Mouse (Mus musculus) G1E (cell line): ENCODE measurements around the gene Aloxe3. TPM values are rescaled to one million over a fixed set of nuclear protein-coding genes. Genes with fewer than 3 reads are reported as not detected.
A peak's percentile ranks its signal among the peaks of the same experiment; 100 is the strongest.

Experiments
- ATAC-seq: 2 replicates; pipeline ENCODE4 v1.8.0; 2016; ENCODE audit warnings: mild to moderate bottlenecking; ENCODE audit not compliant: insufficient number of reproducible peaks, poor library complexity, low FRiP score, severe bottlenecking; ENCODE audit errors: extremely low read depth
- DNase-seq: peaks from one replicate; pipeline ENCODE4 v3.0.0; 2012; ENCODE audit warnings: low spot score
- H3K27me3 ChIP-seq: 2 replicates; pipeline ENCODE4 v1.6.1; 2012; ENCODE audit warnings: mild to moderate bottlenecking, low read length, inconsistent platforms; ENCODE audit not compliant: insufficient read depth
- H3K36me3 ChIP-seq: replicated peaks from 2 replicates; pipeline ENCODE3; 2012; ENCODE audit warnings: mild to moderate bottlenecking, inconsistent platforms
- H3K4me1 ChIP-seq: 2 replicates; pipeline ENCODE4 v1.6.1; 2012; ENCODE audit warnings: low read depth, low read length, inconsistent platforms, mixed read lengths; ENCODE audit not compliant: insufficient read depth
- H3K4me3 ChIP-seq: 2 replicates; pipeline ENCODE4 v1.5.1; 2012; ENCODE audit warnings: low read depth, mild to moderate bottlenecking, inconsistent platforms, low read length, moderate library complexity, mixed read lengths
- H3K9me3 ChIP-seq: replicated peaks from 2 replicates; pipeline ENCODE4 v1.6.1; 2012; ENCODE audit warnings: inconsistent platforms
- CTCF ChIP-seq: IDR thresholded peaks from 2 replicates; pipeline ENCODE4 v1.5.1; 2012; ENCODE audit warnings: low read depth, low read length, inconsistent platforms, mixed read lengths
- GATA1 ChIP-seq: IDR thresholded peaks from 2 replicates; pipeline ENCODE4 v1.6.1; 2012; ENCODE audit warnings: borderline replicate concordance, low read length, inconsistent platforms, mixed read lengths
- GATA2 ChIP-seq: IDR thresholded peaks from 2 replicates; pipeline ENCODE4 v1.6.1; 2012; ENCODE audit warnings: low read depth, low read length, inconsistent platforms, borderline replicate concordance
- POLR2AphosphoS5 ChIP-seq: IDR thresholded peaks from 2 replicates; pipeline ENCODE4 v1.6.1; 2012; ENCODE audit warnings: low read depth, low read length, inconsistent platforms; ENCODE audit not compliant: insufficient replicate concordance
- TAL1 ChIP-seq: conservative IDR thresholded peaks from 2 replicates; pipeline ENCODE4 v1.6.1; 2012; ENCODE audit warnings: low read depth, low read length, inconsistent platforms, mixed read lengths
- polyA plus RNA-seq: library from polyadenylated mRNA; stranded (reverse); fragments of >175 nt; gene quantifications from 2 replicates; pipeline ENCODE4 v1.2.3, GENCODE M21; 2012
- total RNA-seq, 2 experiments: library from RNA; stranded (forward) in 1 of 2; stranded (reverse) in 1 of 2; fragments of 200-1000 nt in 1 of 2; fragments of >200 nt in 1 of 2; fragmentation: Nextera tagmentation in 1 of 2; gene quantifications; 2 replicates each; pipeline ENCODE4 v1.2.3; 2014 to 2017

Aloxe3 gene
- total and polyA plus RNA-seq, 3 experiments = 0.16 TPM; not detected in 2

GRCm38 (mm10) chr11:69114621-69115020 is 11.1 kb upstream of the Aloxe3 start:
- peaks cover 52% of the 10 kb centered on the region for H3K4me1 ChIP-seq
- H3K4me3 ChIP-seq = no peak overlapping the region
- peaks cover 21% of the 10 kb centered on the region for H3K27me3 ChIP-seq
- no peak for DNase-seq
- no peaks in the 10 kb centered on the region for H3K9me3 ChIP-seq
- no peak for ATAC-seq
- peaks cover 4% of the 10 kb centered on the region for H3K36me3 ChIP-seq
- no peak for TF ChIP-seq GATA1
- no peak for TF ChIP-seq CTCF
- no peak for TF ChIP-seq POLR2AphosphoS5
- TF ChIP-seq TAL1 = no peak
- TF ChIP-seq GATA2 = no peak

GRCm38 (mm10) chr11:69116843-69117242 is 8.9 kb upstream of the Aloxe3 start:
- Histone ChIP-seq H3K27me3 (peaks cover 29% of the 10 kb centered on the region), H3K4me3 (peak overlapping the region; percentile 3; the same call in 1 of the 2 replicates), H3K36me3 (no peaks in the 10 kb centered on the region), H3K9me3 (no peaks in the 10 kb centered on the region), H3K4me1 (peaks cover 58% of the 10 kb centered on the region)
- TF ChIP-seq TAL1 (no peak), CTCF (no peak), POLR2AphosphoS5 (no peak), GATA2 (no peak), GATA1 (no peak)
- ATAC-seq (no peak), DNase-seq (no peak)

DNA sequence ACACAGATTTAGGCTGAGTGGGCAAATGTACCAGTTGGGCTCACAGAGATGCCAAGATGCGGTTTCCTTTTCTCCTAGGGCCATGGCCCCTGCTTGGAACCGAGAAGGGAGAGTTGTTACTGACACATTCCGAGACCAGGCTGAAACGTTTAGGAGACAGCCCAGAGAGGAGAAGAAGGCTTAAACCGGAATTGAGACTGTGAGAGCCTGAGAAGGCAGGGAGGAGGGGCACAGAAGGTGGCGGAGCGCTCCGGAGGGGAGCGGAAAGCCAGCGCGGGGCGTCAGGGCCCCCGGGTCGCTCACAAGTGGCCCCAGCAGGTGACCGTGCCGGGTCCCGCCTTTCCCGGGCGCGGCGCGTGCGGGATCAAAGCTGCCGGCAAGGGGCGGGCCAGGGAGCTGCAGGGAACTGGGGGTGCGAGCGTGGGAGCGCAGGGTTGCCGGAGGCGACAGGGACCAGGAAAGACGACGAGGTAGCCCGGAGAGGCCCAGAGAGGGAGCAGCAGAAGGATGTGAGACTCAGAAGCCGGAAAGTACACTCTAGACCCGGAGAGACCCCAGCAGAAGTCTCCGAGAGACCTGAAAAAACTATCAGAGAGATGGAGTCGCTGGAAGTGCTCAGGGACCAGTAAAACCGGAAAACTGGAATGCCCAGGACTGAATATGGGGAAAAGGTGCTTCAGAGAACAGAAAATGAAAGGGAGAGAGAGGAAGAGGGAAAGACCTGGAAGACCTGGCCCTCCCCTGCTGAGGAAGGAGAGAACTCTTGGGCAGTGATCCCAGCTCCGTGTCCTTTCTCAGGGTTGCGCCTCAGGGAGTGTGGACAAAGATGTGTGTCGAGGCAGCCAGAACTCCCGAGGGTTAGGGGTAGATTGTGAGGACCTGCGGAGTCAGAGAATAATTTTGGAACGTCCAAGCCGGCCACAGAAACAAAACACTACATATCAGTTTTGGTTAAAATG is 7.7 kb upstream of the Aloxe3 start:
- no peaks in the 10 kb centered on the region for H3K9me3 ChIP-seq
- H3K4me1 ChIP-seq = peaks cover 64% of the 10 kb centered on the region
- peak overlapping the region; percentile 74 for H3K4me3 ChIP-seq
- no peaks in the 10 kb centered on the region for H3K36me3 ChIP-seq
- peak; percentile 65 for DNase-seq
- ATAC-seq = no peak
- peaks cover 18% of the 10 kb centered on the region for H3K27me3 ChIP-seq
- TF ChIP-seq GATA1 (no peak), TAL1 (no peak), GATA2 (no peak), CTCF (no peak), POLR2AphosphoS5 (no peak)

GRCm38 (mm10) chr11:69118765-69119164 is 6.9 kb upstream of the Aloxe3 start:
- peak; percentile 46 for DNase-seq
- Histone ChIP-seq H3K36me3 (no peaks in the 10 kb centered on the region), H3K9me3 (no peaks in the 10 kb centered on the region), H3K27me3 (peaks cover 17% of the 10 kb centered on the region), H3K4me3 (peak overlapping the region; percentile 74), H3K4me1 (peaks cover 68% of the 10 kb centered on the region)
- ATAC-seq = no peak
- TF ChIP-seq POLR2AphosphoS5 (no peak), CTCF (no peak), TAL1 (no peak), GATA2 (no peak), GATA1 (no peak)

- Histone ChIP-seq H3K9me3 (no peaks in the 10 kb centered on the region), H3K4me3 (peak overlapping the region; percentile 74; the same call in 1 of the 2 replicates), H3K4me1 (peaks cover 67% of the 10 kb centered on the region), H3K27me3 (peaks cover 17% of the 10 kb centered on the region), H3K36me3 (no peaks in the 10 kb centered on the region)
- no peak for TF ChIP-seq POLR2AphosphoS5
- no peak for TF ChIP-seq GATA1
- TF ChIP-seq CTCF = no peak
- TF ChIP-seq TAL1 = no peak
- TF ChIP-seq GATA2 = no peak
- no peak for DNase-seq
- no peak for ATAC-seq
These were observed 6.1 kb upstream of the Aloxe3 start for GRCm38 (mm10) chr11:69119446-69120155.

- DNase-seq (no peak), ATAC-seq (no peak)
- Histone ChIP-seq H3K9me3 (no peaks in the 10 kb centered on the region), H3K4me1 (peaks cover 68% of the 10 kb centered on the region), H3K4me3 (peak within 1 kb of the TSS; percentile 79; the same call in 1 of the 2 replicates), H3K36me3 (no peaks in the 10 kb centered on the region), H3K27me3 (peaks cover 15% of the 10 kb centered on the region; the same call in 1 of the 2 replicates)
- no peak for TF ChIP-seq GATA2
- TF ChIP-seq GATA1 = no peak
- no peak for TF ChIP-seq TAL1
- TF ChIP-seq POLR2AphosphoS5 = no peak
- TF ChIP-seq CTCF = no peak
These were observed 5.3 kb upstream of the Aloxe3 start, which contains the start of gene Hes7 for GRCm38 (mm10) chr11:69120221-69121000. Gene Hes7 (plus strand): TSS chr11:69120404.
